Mouse (Mus musculus) cerebellum, adult 9-11 months (tissue): ENCODE measurements around the gene Zfp354b.

Source experiments
- DNase-seq: peaks from one replicate; pipeline ENCODE4 v3.0.0; 2022

Gene Zfp354b

GRCm38 (mm10) chr11:50883756-50884155, 47.7 kb downstream of the Zfp354b start:
- no peak for DNase-seq

- no peak for DNase-seq
Measured at GRCm38 (mm10) chr11:50878641-50879040, 52.8 kb downstream of the Zfp354b start.
